Mouse (Mus musculus) CH12.LX (cell line): ENCODE data around the gene Zmym6. TPM values are rescaled to one million over a fixed set of nuclear protein-coding genes. Genes with fewer than 3 reads are reported as not detected.
A peak's percentile ranks its signal among the peaks of the same experiment; 100 is the strongest.

Source experiments
- DNase-seq: peaks from one replicate; pipeline ENCODE4 v3.0.0-alpha.2; 2013; ENCODE audit errors: extremely low read depth
- H3K27ac ChIP-seq: 2 replicates; pipeline ENCODE4 v1.5.1; 2012; ENCODE audit warnings: low read depth, mild to moderate bottlenecking, control low read depth, moderate library complexity; ENCODE audit not compliant: insufficient read depth
- H3K27me3 ChIP-seq: replicated peaks from 2 replicates; pipeline ENCODE3; 2012; ENCODE audit warnings: inconsistent platforms
- H3K36me3 ChIP-seq, 2 experiments: replicated peaks in 1 of 2; 2 replicates each; pipeline versions ENCODE3 to v1.6.1; 2012; ENCODE audit warnings: inconsistent platforms in 1 of 2, low read length in 1 of 2, mild to moderate bottlenecking in 1 of 2, mixed read lengths in 1 of 2, moderate library complexity in 1 of 2; ENCODE audit not compliant: control insufficient read depth in 1 of 2, insufficient read depth in 1 of 2
- H3K4me1 ChIP-seq, 2 experiments: 2 replicates each; pipeline ENCODE4 v1.6.1; 2012; ENCODE audit warnings: inconsistent platforms in 1 of 2, moderate library complexity in 1 of 2; ENCODE audit not compliant: insufficient read depth in 2 of 2, control insufficient read depth in 1 of 2
- H3K4me2 ChIP-seq: 2 replicates; pipeline ENCODE4 v1.6.1; 2012; ENCODE audit warnings: low read depth, mild to moderate bottlenecking, control low read depth; ENCODE audit not compliant: poor library complexity, insufficient read depth, severe bottlenecking
- H3K4me3 ChIP-seq, 3 experiments: fragments of 150-350 bp in 1 of 3; sonication (generic) in 1 of 3; replicated peaks in 1 of 3; 2 replicates each; pipeline versions ENCODE3 to v1.5.1; 2011 to 2012; ENCODE audit warnings: low read depth in 2 of 3, low read length in 2 of 3, mild to moderate bottlenecking in 2 of 3, moderate library complexity in 2 of 3, control low read depth in 1 of 3, improper control_type of control experiment in 1 of 3, inconsistent platforms in 1 of 3, mixed read lengths in 1 of 3; ENCODE audit not compliant: poor library complexity in 1 of 3
- H3K79me2 ChIP-seq: replicated peaks from 2 replicates; pipeline ENCODE4 v1.6.1; 2012; ENCODE audit warnings: mild to moderate bottlenecking, moderate library complexity; ENCODE audit not compliant: control insufficient read depth, poor library complexity, insufficient read depth, severe bottlenecking; ENCODE audit errors: extremely low read depth
- H3K9ac ChIP-seq: 2 replicates; pipeline ENCODE4 v1.6.1; 2012; ENCODE audit warnings: low read depth, mild to moderate bottlenecking, control low read depth, moderate library complexity; ENCODE audit not compliant: insufficient read depth
- H3K9me3 ChIP-seq: replicated peaks from 2 replicates; pipeline ENCODE3; 2012; ENCODE audit warnings: low read length, inconsistent platforms, mixed read lengths
- CHD2 ChIP-seq: IDR thresholded peaks from 2 replicates; pipeline ENCODE4 v1.6.1; 2011; ENCODE audit warnings: low read length, improper control_type of control experiment
- E2F4 ChIP-seq: IDR thresholded peaks from 2 replicates; pipeline ENCODE4 v1.6.1; 2011; ENCODE audit warnings: low read depth, low read length, improper control_type of control experiment; ENCODE audit not compliant: insufficient replicate concordance
- GABPA ChIP-seq: IDR thresholded peaks from 2 replicates; pipeline ENCODE4 v1.6.1; 2012; ENCODE audit warnings: low read depth, low read length, improper control_type of control experiment, inconsistent platforms; ENCODE audit not compliant: insufficient replicate concordance
- HCFC1 ChIP-seq: IDR thresholded peaks from 2 replicates; pipeline ENCODE4 v1.6.1; 2012; ENCODE audit warnings: low read depth, mild to moderate bottlenecking, inconsistent platforms, low read length, improper control_type of control experiment
- IRF4 ChIP-seq: IDR thresholded peaks from 2 replicates; pipeline ENCODE4 v1.6.1; 2014; ENCODE audit warnings: low read depth, mild to moderate bottlenecking, inconsistent platforms, low read length, improper control_type of control experiment
- JUN ChIP-seq: IDR thresholded peaks from 2 replicates; pipeline ENCODE4 v1.6.1; 2011; ENCODE audit warnings: low read depth, mild to moderate bottlenecking, low read length, improper control_type of control experiment, moderate library complexity; ENCODE audit not compliant: insufficient read depth
- KAT2A ChIP-seq: IDR thresholded peaks from 2 replicates; pipeline ENCODE4 v1.6.1; 2012; ENCODE audit warnings: low read length, improper control_type of control experiment, inconsistent platforms; ENCODE audit not compliant: insufficient replicate concordance
- MAX ChIP-seq: IDR thresholded peaks from 2 replicates; pipeline ENCODE4 v1.6.1; 2011; ENCODE audit warnings: low read length, improper control_type of control experiment
- NELFE ChIP-seq: IDR thresholded peaks from 2 replicates; pipeline ENCODE4 v1.6.1; 2011; ENCODE audit warnings: low read depth, low read length, improper control_type of control experiment
- POLR2A ChIP-seq: IDR thresholded peaks from 2 replicates; pipeline ENCODE4 v1.6.1; 2011; ENCODE audit warnings: low read depth, mild to moderate bottlenecking, improper control_type of control experiment, low read length
- POLR2AphosphoS2 ChIP-seq: IDR thresholded peaks from 2 replicates; pipeline ENCODE4 v1.6.1; 2011; ENCODE audit warnings: low read depth, low read length, improper control_type of control experiment
- RAD21 ChIP-seq: IDR thresholded peaks from 2 replicates; pipeline ENCODE4 v1.6.1; 2011; ENCODE audit warnings: low read depth, mild to moderate bottlenecking, low read length, improper control_type of control experiment, moderate library complexity
- RCOR1 ChIP-seq: conservative IDR thresholded peaks from 2 replicates; pipeline ENCODE4 v1.6.1; 2012; ENCODE audit warnings: low read depth, mild to moderate bottlenecking, inconsistent platforms, low read length, improper control_type of control experiment
- TBP ChIP-seq: conservative IDR thresholded peaks from 2 replicates; pipeline ENCODE4 v1.6.1; 2011; ENCODE audit warnings: low read depth, low read length, improper control_type of control experiment
- TCF12 ChIP-seq: IDR thresholded peaks from 2 replicates; pipeline ENCODE4 v1.6.1; 2014; ENCODE audit warnings: low read depth, mild to moderate bottlenecking, inconsistent platforms, low read length, improper control_type of control experiment
- USF2 ChIP-seq: conservative IDR thresholded peaks from 2 replicates; pipeline ENCODE4 v1.6.1; 2011; ENCODE audit warnings: low read depth, low read length, improper control_type of control experiment
- ZC3H11A ChIP-seq: IDR thresholded peaks from 2 replicates; pipeline ENCODE4 v1.6.1; 2012; ENCODE audit warnings: low read depth, mild to moderate bottlenecking, inconsistent platforms, low read length, improper control_type of control experiment
- ZKSCAN1 ChIP-seq: IDR thresholded peaks from 2 replicates; pipeline ENCODE4 v1.6.1; 2012; ENCODE audit warnings: low read depth, inconsistent platforms, low read length, improper control_type of control experiment, borderline replicate concordance
- ZMIZ1 ChIP-seq: IDR thresholded peaks from 2 replicates; pipeline ENCODE4 v1.6.1; 2012; ENCODE audit warnings: low read depth, mild to moderate bottlenecking, inconsistent platforms, low read length, improper control_type of control experiment
- dilution Hi-C: fragments of 300-500 bp; cut with MboI; formaldehyde crosslinking; loops from 2 replicates; pipeline ENCODE4 v1.14.3; 2020; ENCODE audit warnings: low sequenced_read_pairs; ENCODE audit not compliant: extremely low pct_unique_long_range_greater_than_20kb, extremely low pct_ligation_motif_present
- in situ Hi-C: fragments of 300-500 bp; cut with MboI; formaldehyde crosslinking; loops from 3 replicates; pipeline ENCODE4 v1.14.3; 2019; ENCODE audit warnings: low sequenced_read_pairs, low pct_ligation_motif_present, low pct_unique_long_range_greater_than_20kb, mixed read lengths
- polyA plus RNA-seq: library from polyadenylated mRNA; unstranded; fragments of >175 nt; gene quantifications from 2 replicates; pipeline ENCODE4 v1.2.1, GENCODE M21; 2012; ENCODE audit warnings: low read depth; ENCODE audit not compliant: insufficient read length
- total RNA-seq, 2 experiments: library from RNA; depleted of rRNA; stranded (reverse); fragments of 300-350 nt in 1 of 2; fragments of >200 nt in 1 of 2; gene quantifications; 2 replicates each; pipeline ENCODE4 v1.2.3; 2012 to 2014

Gene Zmym6
- total and polyA plus RNA-seq, 3 experiments = 7.8 to 9.1 (median 8.1) TPM

DNA sequence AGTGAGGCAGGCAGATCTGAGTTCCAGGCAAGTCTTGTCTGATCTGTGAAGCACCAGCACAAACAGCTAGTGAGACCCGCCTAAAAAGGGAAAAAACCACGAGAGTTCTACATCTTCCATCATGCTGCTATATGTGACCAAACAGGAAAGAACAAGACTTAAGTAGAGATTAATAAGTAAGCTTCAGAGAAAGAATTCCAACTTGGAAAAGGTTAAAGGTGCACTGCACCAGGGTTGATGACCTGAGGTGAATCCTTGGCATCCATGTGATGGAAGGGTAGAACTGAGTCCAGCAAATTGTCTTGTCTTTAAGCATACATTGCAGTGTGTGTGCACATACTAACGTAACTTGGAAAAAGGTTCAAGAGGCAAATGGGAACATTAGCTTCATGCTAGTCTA, 40.0 kb upstream of the Zmym6 start:
- TF ChIP-seq ZKSCAN1 (no peak), POLR2A (peak; percentile 10; the same call in 1 of the 2 replicates)
- dilution Hi-C loops = no loop called here
- Histone ChIP-seq H3K79me2 (peaks cover 23% of the 10 kb centered on the region), H3K4me1 (peaks cover 3 to 18% of the 10 kb centered on the region in 2 experiments; a peak in 2 of 4 replicates), H3K9me3 (no peaks in the 10 kb centered on the region), H3K27ac (no peak overlapping the region), H3K4me3 (no peak overlapping the region), H3K9ac (no peak overlapping the region), H3K27me3 (no peaks in the 10 kb centered on the region), H3K36me3 (peaks cover 40 to 79% of the 10 kb centered on the region in 2 experiments), H3K4me2 (no peak overlapping the region)
- no peak for DNase-seq
- in situ Hi-C loops = no loop called here

DNA sequence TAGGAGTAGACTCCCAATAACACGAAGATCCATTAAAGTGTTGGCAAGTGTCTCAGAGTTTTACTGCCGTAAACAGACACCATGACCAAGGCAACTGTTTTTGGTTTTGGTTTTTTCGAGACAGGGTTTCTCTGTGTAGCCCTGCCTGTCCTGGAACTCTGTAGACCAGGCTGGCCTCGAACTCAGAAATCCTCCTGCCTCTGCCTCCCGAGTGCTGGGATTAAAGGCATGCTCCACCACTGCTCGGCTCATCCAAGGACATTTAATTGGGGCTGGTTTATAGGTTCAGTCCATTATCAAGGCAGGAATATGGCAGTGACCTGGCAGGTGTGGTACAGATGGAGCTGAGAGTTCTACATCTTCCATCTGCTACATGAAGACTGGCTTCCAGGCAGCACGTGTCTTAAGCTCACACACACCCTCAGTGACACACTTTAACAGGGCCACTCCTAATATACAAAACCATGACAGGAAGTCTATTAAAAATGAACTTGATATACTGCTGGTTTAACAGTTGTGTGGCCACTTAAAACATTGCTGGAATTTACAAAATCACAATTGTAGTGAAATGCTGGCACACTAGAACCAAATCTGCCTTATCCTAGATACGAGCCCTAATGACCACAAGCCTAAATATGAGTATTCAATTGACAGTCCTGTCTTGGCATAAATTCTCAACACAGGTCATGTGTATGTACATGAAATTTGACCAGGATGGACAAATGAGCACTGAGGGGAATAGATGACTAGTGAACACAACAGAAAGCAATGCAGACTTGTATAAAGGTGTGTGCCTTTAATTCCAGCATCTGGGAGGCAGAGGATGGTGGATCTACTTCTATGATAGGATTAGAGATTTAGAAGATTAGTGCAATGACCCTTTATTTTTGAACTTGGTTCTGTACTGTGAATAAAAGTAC, 39.0 kb upstream of the Zmym6 start:
- dilution Hi-C loops = no loop called here
- H3K9me3 ChIP-seq = no peaks in the 10 kb centered on the region
- no peak for DNase-seq
- H3K9ac ChIP-seq = no peak overlapping the region
- no peak for TF ChIP-seq TCF12
- 0 out of 2 replicates have a peak, but pooled peaks have one; percentile 13 for TF ChIP-seq NELFE
- peak; percentile 35; the same call in 1 of the 2 replicates for TF ChIP-seq CHD2
- no peak for TF ChIP-seq USF2
- peak; percentile 95 for TF ChIP-seq POLR2AphosphoS2
- TF ChIP-seq IRF4 = no peak
- TF ChIP-seq RAD21 = no peak
- no peak for TF ChIP-seq TBP
- TF ChIP-seq GABPA = no peak
- no peak for TF ChIP-seq MAX
- TF ChIP-seq ZC3H11A = no peak
- TF ChIP-seq ZMIZ1 = peak; percentile 42
- TF ChIP-seq HCFC1 = no peak
- TF ChIP-seq JUN = no peak
- no peak for TF ChIP-seq ZKSCAN1
- TF ChIP-seq E2F4 = no peak
- no peak for TF ChIP-seq RCOR1
- TF ChIP-seq KAT2A = no peak
- H3K4me1 ChIP-seq = peaks cover 0 to 15% of the 10 kb centered on the region in 2 experiments; a peak in 1 of 4 replicates
- H3K36me3 ChIP-seq = peaks cover 33 to 74% of the 10 kb centered on the region in 2 experiments
- in situ Hi-C loops = no loop called here
- H3K4me3 ChIP-seq = no peak overlapping the region
- no peak overlapping the region for H3K4me2 ChIP-seq
- peaks cover 16% of the 10 kb centered on the region for H3K79me2 ChIP-seq
- H3K27me3 ChIP-seq = no peaks in the 10 kb centered on the region
- no peak overlapping the region; the same call in 1 of the 2 replicates for H3K27ac ChIP-seq
